ENCODE assay signal across 8 mouse cellular contexts in genomic region chr5:115341314-115342165, GRCm38 (mm10). TPM values are rescaled to one million over a fixed set of nuclear protein-coding genes. Genes with fewer than 3 reads are reported as not detected.
DNase-seq lines count a peak whose midpoint lies in the region; ATAC-seq and TF ChIP-seq lines count a peak whose summit lies in the region.

No protein-coding gene starts in this region.

- TF ChIP-seq EP300 in lung, postnatal 0 days (IDR thresholded peaks at IDR 0.05), result no peak

- peak; percentile 18 for DNase-seq in lung, postnatal 0 days (ENCODE audit: low spot score)
- no peak for DNase-seq in lung, postnatal 25 days (ENCODE audit: low spot score)
- DNase-seq in splenic B cell, adult 2 months (ENCODE audit: low read depth, low spot score), result peak; percentile 16
- DNase-seq in frontal cortex, postnatal 10 days (ENCODE audit: low spot score in 2 of 2), result no peak
- no peak for DNase-seq in Muller cell, postnatal 12 days (ENCODE audit: inconsistent ontology term)
- no peak for DNase-seq in ovary, adult 18-20 months (ENCODE audit: low spot score)

- H3K36me3 ChIP-seq in lung, postnatal 0 days (ENCODE audit: insufficient read depth, low read length), result 0 out of 2 replicates have a peak, but pooled peaks cover 13% of the 10 kb centered on the region
- peaks cover 43% of the 10 kb centered on the region for H3K36me3 ChIP-seq in limb, embryonic 13.5 days
- H3K36me3 ChIP-seq in splenic B cell, adult 2 months (ENCODE audit: control insufficient read depth, insufficient read depth, low read length, poor library complexity, severe bottlenecking), result peaks cover 13% of the 10 kb centered on the region

- WGBS in lung, postnatal 0 days, result 10% methylated on average over 35 of the region's 36 CpGs
- WGBS in limb, embryonic 13.5 days, result 12% methylated on average over 36 of the region's 36 CpGs

- H3K9me3 ChIP-seq in lung, postnatal 0 days (ENCODE audit: low read length), result no peaks in the 10 kb centered on the region
- no peaks in the 10 kb centered on the region for H3K9me3 ChIP-seq in limb, embryonic 13.5 days

- H3K4me1 ChIP-seq in lung, postnatal 0 days (ENCODE audit: insufficient read depth, low read depth, low read length), result no peaks in the 10 kb centered on the region
- peaks cover 24% of the 10 kb centered on the region for H3K4me1 ChIP-seq in limb, embryonic 13.5 days

- H3K4me2 ChIP-seq in lung, postnatal 0 days (replicated peaks; ENCODE audit: low read depth, low read length), result peak overlapping the region; percentile 84
- peak overlapping the region; percentile 81 for H3K4me2 ChIP-seq in limb, embryonic 13.5 days (replicated peaks)

- peak overlapping the region; percentile 87 for H3K4me3 ChIP-seq in lung, postnatal 0 days (ENCODE audit: low read depth, low read length)
- H3K4me3 ChIP-seq in limb, embryonic 13.5 days, result peak overlapping the region; percentile 73

- no peak for TF ChIP-seq CTCF in lung, postnatal 0 days (IDR thresholded peaks at IDR 0.05)

- H3K27me3 ChIP-seq in lung, postnatal 0 days (replicated peaks; ENCODE audit: insufficient read depth, low read length), result no peaks in the 10 kb centered on the region
- no peaks in the 10 kb centered on the region for H3K27me3 ChIP-seq in limb, embryonic 13.5 days
- H3K27me3 ChIP-seq in splenic B cell, adult 2 months (ENCODE audit: control insufficient read depth, insufficient read depth, low read length, poor library complexity, severe bottlenecking), result no peaks in the 10 kb centered on the region

- peak overlapping the region; percentile 89 for H3K9ac ChIP-seq in lung, postnatal 0 days (replicated peaks; ENCODE audit: low read depth)
- H3K9ac ChIP-seq in limb, embryonic 13.5 days, result peak overlapping the region; percentile 89

- ATAC-seq in lung, postnatal 0 days, result peak; percentile 57; the same call in 1 of the 2 replicates
- peak; percentile 16; the same call in 1 of the 2 replicates for ATAC-seq in erythroblast, adult 5-6 weeks (replicated peaks; ENCODE audit: low FRiP score, poor library complexity, severe bottlenecking)
- peak; percentile 60 for ATAC-seq in limb, embryonic 13.5 days (ENCODE audit: low FRiP score, low read depth)

- peak overlapping the region; percentile 76 for H3K27ac ChIP-seq in lung, postnatal 0 days (ENCODE audit: low read length)
- H3K27ac ChIP-seq in limb, embryonic 13.5 days, result no peak overlapping the region

RNA-seq across cellular contexts. Expression of gene Triap1, which starts 0.5 kb away (rescaled TPM):
- polyA plus RNA-seq in lung, postnatal 0 days (2015; fragmentation: Nextera tagmentation; extraction: Ambion mirVana), result 51.1 and 54.9 TPM in 2 replicates
- total RNA-seq in erythroblast, adult 5-6 weeks (2015; ENCODE audit: low replicate concordance), result 9.6 and 9.8 TPM in 2 replicates
- total RNA-seq in erythroblast, adult 5-6 weeks (2017; ENCODE audit: low replicate concordance), result 2.8 and 7.7 TPM in 2 replicates
- polyA plus RNA-seq in limb, embryonic 13.5 days (2015; fragmentation: Nextera tagmentation; extraction: Ambion mirVana), result 58.8 and 62.1 TPM in 2 replicates

RNA-seq across cellular contexts. Expression of gene Gatc, which starts 0.6 kb away (rescaled TPM):
- 10.1 and 10.4 TPM in 2 replicates for polyA plus RNA-seq in lung, postnatal 0 days (2015; fragmentation: Nextera tagmentation; extraction: Ambion mirVana)
- total RNA-seq in erythroblast, adult 5-6 weeks (2015; ENCODE audit: low replicate concordance), result 15.0 and 18.4 TPM in 2 replicates
- 1.8 and 4.1 TPM in 2 replicates for total RNA-seq in erythroblast, adult 5-6 weeks (2017; ENCODE audit: low replicate concordance)
- polyA plus RNA-seq in limb, embryonic 13.5 days (2015; fragmentation: Nextera tagmentation; extraction: Ambion mirVana), result 25.7 and 28.3 TPM in 2 replicates

RNA-seq across cellular contexts. Expression of gene Cox6a1, which starts 7.2 kb away (rescaled TPM):
- polyA plus RNA-seq in lung, postnatal 0 days (2015; fragmentation: Nextera tagmentation; extraction: Ambion mirVana), result 819 and 1,023 TPM in 2 replicates
- total RNA-seq in erythroblast, adult 5-6 weeks (2015; ENCODE audit: low replicate concordance), result 164 and 167 TPM in 2 replicates
- total RNA-seq in erythroblast, adult 5-6 weeks (2017; ENCODE audit: low replicate concordance), result 24.7 and 54.8 TPM in 2 replicates
- polyA plus RNA-seq in limb, embryonic 13.5 days (2015; fragmentation: Nextera tagmentation; extraction: Ambion mirVana), result 677 and 710 TPM in 2 replicates

RNA-seq across cellular contexts. Expression of gene Srsf9, which starts 14.6 kb away (rescaled TPM):
- polyA plus RNA-seq in lung, postnatal 0 days (2015; fragmentation: Nextera tagmentation; extraction: Ambion mirVana), result 140 and 152 TPM in 2 replicates
- 25.5 and 41.1 TPM in 2 replicates for total RNA-seq in erythroblast, adult 5-6 weeks (2015; ENCODE audit: low replicate concordance)
- total RNA-seq in erythroblast, adult 5-6 weeks (2017; ENCODE audit: low replicate concordance), result 29.1 and 32.1 TPM in 2 replicates
- 314 and 331 TPM in 2 replicates for polyA plus RNA-seq in limb, embryonic 13.5 days (2015; fragmentation: Nextera tagmentation; extraction: Ambion mirVana)

RNA-seq across cellular contexts. Expression of gene Dynll1, which starts 40.7 kb away (rescaled TPM):
- polyA plus RNA-seq in lung, postnatal 0 days (2015; fragmentation: Nextera tagmentation; extraction: Ambion mirVana), result 1,317 and 1,524 TPM in 2 replicates
- 181 and 187 TPM in 2 replicates for total RNA-seq in erythroblast, adult 5-6 weeks (2015; ENCODE audit: low replicate concordance)
- total RNA-seq in erythroblast, adult 5-6 weeks (2017; ENCODE audit: low replicate concordance), result 61.4 and 103 TPM in 2 replicates
- 1,815 and 1,838 TPM in 2 replicates for polyA plus RNA-seq in limb, embryonic 13.5 days (2015; fragmentation: Nextera tagmentation; extraction: Ambion mirVana)

Comparison
In these comparisons a context has a peak if more than half of its experiments do, and no peak if none do; other contexts are left out.
1. DNase-seq: peak in lung, postnatal 0 days (single experiment) and splenic B cell, adult 2 months (single experiment); none in lung, postnatal 25 days (single experiment), frontal cortex, postnatal 10 days (0 of 2), Muller cell, postnatal 12 days (single experiment) and ovary, adult 18-20 months (single experiment).
2. Peak in every context shown above with its lines, with median percentiles within 50 percentile points of each other: ATAC-seq.